Mouse (Mus musculus) Patski (cell line): ENCODE results near the gene Rack1. TPM values are rescaled to one million over a fixed set of nuclear protein-coding genes. Genes with fewer than 3 reads are reported as not detected.
"Not testable (repeated sequence)": the region's sequence is repeated elsewhere in the genome, so short reads cannot be mapped to it uniquely, and the experiment has no call there.

Source experiments
- ATAC-seq: fragments of 100-300 bp; one replicate; pipeline ENCODE4 v1.8.0; 2021
- CTCF ChIA-PET: fragments of 350-600 bp; sonication (Branson Sonifier 250); formaldehyde crosslinking; loops from one replicate; lab custom pipeline; 2022; ENCODE audit warnings: inconsistent platforms; lab: Charles Lee
- POLR2A ChIA-PET: fragments of 350-600 bp; sonication (Branson Sonifier 250); formaldehyde crosslinking; loops from one replicate; lab custom pipeline; 2022; ENCODE audit warnings: antibody characterized with exemption, inconsistent platforms; lab: Charles Lee
- DNase-seq: peaks from one replicate; pipeline ENCODE4 v3.0.0-alpha.2; 2011; ENCODE audit warnings: low read depth, low spot score
- H3K27me3 ChIP-seq: fragments of 371-371 bp; one replicate; pipeline ENCODE4 v1.5.1; 2021
- CTCF ChIP-seq: fragments of 100-300 bp; IDR thresholded peaks from one replicate; pipeline ENCODE4 v1.5.1; 2021
- in situ Hi-C: fragments of 300-500 bp; cut with MboI; formaldehyde crosslinking; loops from 3 replicates; pipeline ENCODE4 v1.11.1; 2018; ENCODE audit warnings: low pct_unique_long_range_greater_than_20kb, mixed read lengths
- polyA plus RNA-seq: library from polyadenylated mRNA; unstranded; gene quantifications from one replicate; pipeline ENCODE4 v1.2.3, GENCODE M21; 2021

Rack1 gene
- polyA plus RNA-seq: 1,050 TPM

- in situ Hi-C loops: loop anchor here (5.0 to 25.0 kb wide), 4 partner anchors 57 to 887 kb away; no protein-coding TSS in a partner anchor
- H3K27me3 ChIP-seq: no peaks in the 10 kb centered on the region
- DNase-seq (peak; percentile 70), ATAC-seq (peak; percentile 91)
- POLR2A ChIA-PET: interaction anchor here (0.6 to 1.1 kb wide), 4 partner anchors 12 to 63 kb away, joined by 3 to 4 read pairs (median 4); no protein-coding TSS in a partner anchor
- TF ChIP-seq CTCF: no peak
- CTCF ChIA-PET: interaction anchor here (1.0 kb wide), 1 partner anchor 18 kb away, joined by 3 read pairs; no protein-coding TSS in a partner anchor
Observed at GRCm38 (mm10) chr11:48799921-48800701, at the start of gene Rack1. Rack1 (plus strand) TSS chr11:48800332.

- ATAC-seq (no peak), DNase-seq (no peak)
- no peaks in the 10 kb centered on the region for H3K27me3 ChIP-seq
- ChIA-PET CTCF (no interaction called here), POLR2A (no interaction called here)
- in situ Hi-C loops: no loop called here
- TF ChIP-seq CTCF: no peak
Observed at GRCm38 (mm10) chr11:48750428-48750827, 49.7 kb upstream of the Rack1 start.

- POLR2A ChIA-PET, DNase-seq, CTCF ChIA-PET, ATAC-seq, in situ Hi-C loops, H3K27me3 ChIP-seq: not testable (repeated sequence)
Observed at GRCm38 (mm10) chr11:48753534-48753933, 46.6 kb upstream of the Rack1 start.

GRCm38 (mm10) chr11:48759021-48759420, 41.1 kb upstream of the Rack1 start:
- ATAC-seq (no peak), DNase-seq (no peak)
- no peak for TF ChIP-seq CTCF
- CTCF ChIA-PET: no interaction called here
- POLR2A ChIA-PET: no interaction called here
- H3K27me3 ChIP-seq: peaks cover 18% of the 10 kb centered on the region
- in situ Hi-C loops: no loop called here

GRCm38 (mm10) chr11:48764119-48764518, 36.0 kb upstream of the Rack1 start:
- POLR2A ChIA-PET: no interaction called here
- in situ Hi-C loops: no loop called here
- no peak for DNase-seq

GRCm38 (mm10) chr11:48767195-48767876, 32.8 kb upstream of the Rack1 start:
- CTCF ChIA-PET: no interaction called here
- no peak for TF ChIP-seq CTCF
- ATAC-seq (no peak), DNase-seq (no peak)
- H3K27me3 ChIP-seq: no peaks in the 10 kb centered on the region
- POLR2A ChIA-PET: no interaction called here
- in situ Hi-C loops: no loop called here

More at GRCm38 (mm10) chr11:48764119-48764518, 36.0 kb upstream of the Rack1 start:
- no peak for ATAC-seq
- no peak for TF ChIP-seq CTCF
- CTCF ChIA-PET: interaction anchor here (1.4 kb wide), 1 partner anchor 11 kb away, joined by 4 read pairs; no protein-coding TSS in a partner anchor
- H3K27me3 ChIP-seq: peaks cover 11% of the 10 kb centered on the region

GRCm38 (mm10) chr11:48771691-48772090, 28.4 kb upstream of the Rack1 start:
- ChIA-PET POLR2A (no interaction called here), CTCF (interaction anchor here (0.7 to 2.8 kb wide), 3 partner anchors 10 to 87 kb away, joined by 3 to 16 read pairs (median 4); no protein-coding TSS in a partner anchor)
- no peaks in the 10 kb centered on the region for H3K27me3 ChIP-seq
- in situ Hi-C loops: loop anchor here (10.0 kb wide), 1 partner anchor 177 kb away; no protein-coding TSS in a partner anchor
- DNase-seq (no peak), ATAC-seq (peak; percentile 66)
- peak; percentile 71 for TF ChIP-seq CTCF

GRCm38 (mm10) chr11:48774443-48775298, 25.5 kb upstream of the Rack1 start:
- H3K27me3 ChIP-seq: no peaks in the 10 kb centered on the region
- CTCF ChIA-PET: interaction anchor here (0.8 to 2.8 kb wide), 11 partner anchors 9 to 380 kb away, joined by 3 to 16 read pairs (median 5); partner anchors contain the start of genes Olfr1394 and Olfr1396
- in situ Hi-C loops: loop anchor here (10.0 kb wide), 1 partner anchor 180 kb away; no protein-coding TSS in a partner anchor
- TF ChIP-seq CTCF: peak; percentile 67
- no peak for ATAC-seq
- POLR2A ChIA-PET: interaction anchor here (0.6 to 0.7 kb wide), 2 partner anchors 23 to 25 kb away, joined by 3 to 7 read pairs; partner anchors contain the start of gene Rack1
- no peak for DNase-seq

- ChIA-PET POLR2A (interaction anchor here (0.6 kb wide), 1 partner anchor 24 kb away, joined by 3 read pairs; the partner anchor contains the start of gene Rack1), CTCF (interaction anchor here (0.7 to 2.6 kb wide), 9 partner anchors 9 to 379 kb away, joined by 3 to 12 read pairs (median 5); partner anchors contain the start of gene Olfr1394)
- TF ChIP-seq CTCF: peak; percentile 66
- DNase-seq (no peak), ATAC-seq (peak; percentile 40)
- in situ Hi-C loops: loop anchor here (10.0 kb wide), 1 partner anchor 181 kb away; no protein-coding TSS in a partner anchor
- H3K27me3 ChIP-seq: no peaks in the 10 kb centered on the region
Observed at GRCm38 (mm10) chr11:48775483-48775882, 24.6 kb upstream of the Rack1 start.
